26 mouse cellular contexts compared by ENCODE assay signal in genomic region chr12:99186239-99186638, GRCm38 (mm10).
DNase-seq lines count a peak whose midpoint lies in the region; ATAC-seq and TF ChIP-seq lines count a peak whose summit lies in the region.
"Had no signal": no experiment of that assay in that cellular context is flagged by ENCODE, and none has a peak within 500 bp of the region (broad histone marks: within the 10 kb centered on the region; RNA-seq: fewer than 3 reads in every experiment).

No protein-coding gene starts in this region.

- no peaks in the 10 kb centered on the region for H3K27me3 ChIP-seq in forebrain, embryonic 12.5 days
- H3K27me3 ChIP-seq in forebrain, embryonic 10.5 days (ENCODE audit: poor library complexity, severe bottlenecking), result peaks cover 4% of the 10 kb centered on the region; the same call in 1 of the 2 replicates
- no peaks in the 10 kb centered on the region for H3K27me3 ChIP-seq in midbrain, embryonic 15.5 days (replicated peaks)
- H3K27me3 ChIP-seq: embryonic facial prominence, embryonic 15.5 days; heart, embryonic 12.5 days; intestine, embryonic 15.5 days; limb, embryonic 12.5 days; neural tube, embryonic 15.5 days had no signal

- H3K36me3 ChIP-seq in forebrain, embryonic 12.5 days (replicated peaks), result peaks cover 6% of the 10 kb centered on the region; the same call in 1 of the 2 replicates
- peaks cover 10% of the 10 kb centered on the region; the same call in 1 of the 2 replicates for H3K36me3 ChIP-seq in forebrain, embryonic 10.5 days (replicated peaks)
- no peaks in the 10 kb centered on the region for H3K36me3 ChIP-seq in midbrain, embryonic 15.5 days (replicated peaks)
- H3K36me3 ChIP-seq: embryonic facial prominence, embryonic 15.5 days; heart, embryonic 12.5 days; intestine, embryonic 15.5 days; limb, embryonic 12.5 days; neural tube, embryonic 15.5 days had no signal

- H3K9me3 ChIP-seq in forebrain, embryonic 12.5 days, result no peaks in the 10 kb centered on the region
- H3K9me3 ChIP-seq in forebrain, embryonic 10.5 days, result no peaks in the 10 kb centered on the region
- H3K9me3 ChIP-seq in midbrain, embryonic 15.5 days, result no peaks in the 10 kb centered on the region
- H3K9me3 ChIP-seq: embryonic facial prominence, embryonic 15.5 days; heart, embryonic 12.5 days; hindbrain, embryonic 10.5 days; intestine, embryonic 15.5 days; limb, embryonic 12.5 days; neural tube, embryonic 15.5 days had no signal

- WGBS in forebrain, embryonic 12.5 days, result 47% methylated on average over 4 of the region's 4 CpGs
- WGBS in forebrain, embryonic 10.5 days, result 73% methylated on average over 4 of the region's 4 CpGs
- WGBS in midbrain, embryonic 15.5 days, result 32% methylated on average over 4 of the region's 4 CpGs

- no peak overlapping the region for H3K4me2 ChIP-seq in forebrain, embryonic 12.5 days
- no peak overlapping the region for H3K4me2 ChIP-seq in midbrain, embryonic 15.5 days
- H3K4me2 ChIP-seq: embryonic facial prominence, embryonic 15.5 days; heart, embryonic 12.5 days; intestine, embryonic 15.5 days; limb, embryonic 12.5 days; liver, embryonic 11.5 days; neural tube, embryonic 15.5 days had no signal

- no peak for ATAC-seq in forebrain, embryonic 12.5 days (ENCODE audit: low FRiP score)
- 0 out of 2 replicates have a peak, but pooled peaks have one; percentile 48 for ATAC-seq in midbrain, embryonic 15.5 days (replicated peaks)
- ATAC-seq: intestine, embryonic 15.5 days; liver, postnatal 0 days; lung, postnatal 0 days had no signal

- TF ChIP-seq CTCF in layer of hippocampus, adult 2 months (conservative IDR thresholded peaks at IDR 0.05), result no peak
- TF ChIP-seq CTCF in brain, embryonic 14.5 days (IDR thresholded peaks at IDR 0.05; ENCODE audit: borderline replicate concordance, extremely low read depth, insufficient read depth, insufficient read length), result no peak

- H3K9ac ChIP-seq in forebrain, embryonic 12.5 days, result no peak overlapping the region
- H3K9ac ChIP-seq in midbrain, embryonic 15.5 days, result no peak overlapping the region
- H3K9ac ChIP-seq: embryonic facial prominence, embryonic 15.5 days; heart, embryonic 12.5 days; intestine, embryonic 15.5 days; limb, embryonic 12.5 days; liver, postnatal 0 days; neural tube, embryonic 15.5 days had no signal

- DNase-seq in forebrain, embryonic 10.5 days (ENCODE audit: extremely low spot score, low spot score), result no peak
- no peak for DNase-seq in layer of hippocampus, adult 2 months (ENCODE audit: low spot score in 2 of 2)
- DNase-seq in layer of hippocampus, adult 11-12 months (ENCODE audit: low spot score), result no peak
- DNase-seq in brain, embryonic 14.5 days (ENCODE audit: low read depth), result peak; percentile 62
- no peak for DNase-seq in urinary bladder, postnatal 14 days (ENCODE audit: low spot score)
- DNase-seq: adrenal gland, postnatal 25 days; cerebellum, adult 11 months; gastrocnemius, postnatal 14 days; heart, adult 11 months; heart, postnatal 10 days; kidney, adult 8-10 months; kidney, postnatal 14 days; layer of hippocampus, postnatal 36 days; liver, postnatal 0 days had no signal

- H3K4me3 ChIP-seq in forebrain, embryonic 12.5 days (replicated peaks), result no peak overlapping the region
- no peak overlapping the region for H3K4me3 ChIP-seq in forebrain, embryonic 10.5 days
- no peak overlapping the region for H3K4me3 ChIP-seq in layer of hippocampus, adult 2 months
- H3K4me3 ChIP-seq in midbrain, embryonic 15.5 days, result no peak overlapping the region
- H3K4me3 ChIP-seq: embryonic facial prominence, embryonic 15.5 days; heart, embryonic 12.5 days; hindbrain, embryonic 10.5 days; intestine, embryonic 15.5 days; limb, embryonic 12.5 days; myocyte; neural tube, embryonic 15.5 days had no signal

- H3K4me1 ChIP-seq in forebrain, embryonic 12.5 days, result peaks cover 10% of the 10 kb centered on the region
- peaks cover 12% of the 10 kb centered on the region for H3K4me1 ChIP-seq in forebrain, embryonic 10.5 days
- H3K4me1 ChIP-seq in midbrain, embryonic 15.5 days, result peaks cover 11% of the 10 kb centered on the region
- H3K4me1 ChIP-seq: embryonic facial prominence, embryonic 15.5 days; intestine, embryonic 15.5 days; limb, embryonic 12.5 days had no signal

- TF ChIP-seq POLR2A in brain, embryonic 14.5 days (IDR thresholded peaks at IDR 0.05; ENCODE audit: borderline replicate concordance, extremely low read depth, insufficient read depth, insufficient read length, poor library complexity, severe bottlenecking), result no peak

- H3K27ac ChIP-seq in forebrain, embryonic 12.5 days, result peak overlapping the region; percentile 9; the same call in 1 of the 2 replicates
- no peak overlapping the region for H3K27ac ChIP-seq in forebrain, embryonic 10.5 days
- H3K27ac ChIP-seq in layer of hippocampus, adult 2 months, result peak overlapping the region; percentile 43; the same call in 1 of the 2 replicates
- no peak overlapping the region for H3K27ac ChIP-seq in midbrain, embryonic 15.5 days
- H3K27ac ChIP-seq: embryonic facial prominence, embryonic 15.5 days; hindbrain, embryonic 10.5 days; intestine, embryonic 15.5 days; limb, embryonic 12.5 days; macrophage; neural tube, embryonic 15.5 days had no signal

Comparison
In these comparisons a context has a peak if more than half of its experiments do, and no peak if none do; other contexts are left out.
1. H3K27ac ChIP-seq: peak in forebrain, embryonic 12.5 days (single experiment) and layer of hippocampus, adult 2 months (single experiment); none in forebrain, embryonic 10.5 days (single experiment) and midbrain, embryonic 15.5 days (single experiment).